Mouse (Mus musculus): ENCODE measurements at regions not wholly inside any gene's neighbourhood (a gene's known extent, or its start where the extent isn't known, plus 50 kb on each side); places are given as distances from the start of the nearest gene placed in this dataset.

- Histone ChIP-seq H3K27ac (ENCODE audit: insufficient read depth, low read depth) (no peak overlapping the region), H3K27me3 (replicated peaks) (no peaks in the 10 kb centered on the region), H3K36me3 (replicated peaks in 1 of 2; ENCODE audit: control insufficient read depth in 1 of 2, insufficient read depth in 1 of 2, low read length in 1 of 2) (no peaks in the 10 kb centered on the region), H3K4me1 (ENCODE audit: control insufficient read depth in 1 of 2, insufficient read depth in 2 of 2) (peaks cover 0 to 3% of the 10 kb centered on the region in 2 experiments; a peak in 2 of 4 replicates), H3K4me2 (ENCODE audit: insufficient read depth, low read depth, poor library complexity, severe bottlenecking) (no peak overlapping the region), H3K79me2 (replicated peaks; ENCODE audit: control insufficient read depth, extremely low read depth, insufficient read depth, poor library complexity, severe bottlenecking) (no peaks in the 10 kb centered on the region), H3K9me3 (replicated peaks; ENCODE audit: low read length) (no peaks in the 10 kb centered on the region), H3K4me3 (replicated peaks in 1 of 3; ENCODE audit: low read depth in 2 of 3, low read length in 2 of 3, poor library complexity in 1 of 3) (no peak overlapping the region), H3K9ac (ENCODE audit: insufficient read depth, low read depth) (no peak overlapping the region)
- in situ Hi-C loops (cut with MboI; ENCODE audit: low pct_ligation_motif_present, low pct_unique_long_range_greater_than_20kb, low sequenced_read_pairs) (no loop called here), dilution Hi-C loops (cut with MboI; ENCODE audit: extremely low pct_ligation_motif_present, extremely low pct_unique_long_range_greater_than_20kb, low sequenced_read_pairs) (no loop called here)
- DNase-seq (ENCODE audit: extremely low read depth), result no peak
- no peak for TF ChIP-seq MAZ (IDR thresholded peaks at IDR 0.05; ENCODE audit: low read depth, low read length)
- TF ChIP-seq IRF4 (IDR thresholded peaks at IDR 0.05; ENCODE audit: low read depth, low read length), result no peak
- no peak for TF ChIP-seq JUND (conservative IDR thresholded peaks at IDR 0.05; ENCODE audit: low read depth, low read length)
- no peak for TF ChIP-seq MEF2A (IDR thresholded peaks at IDR 0.05; ENCODE audit: borderline replicate concordance, low read depth, low read length)
- TF ChIP-seq KAT2A (IDR thresholded peaks at IDR 0.05; ENCODE audit: insufficient replicate concordance, low read length), result no peak
- TF ChIP-seq CHD1 (IDR thresholded peaks at IDR 0.05; ENCODE audit: low read depth, low read length), result no peak
- no peak for TF ChIP-seq ZC3H11A (IDR thresholded peaks at IDR 0.05; ENCODE audit: low read depth, low read length)
- no peak for TF ChIP-seq BHLHE40 (IDR thresholded peaks at IDR 0.05; ENCODE audit: low read depth, low read length)
- no peak for TF ChIP-seq CTCF (conservative IDR thresholded peaks at IDR 0.05 in 1 of 2, IDR thresholded peaks at IDR 0.05 in 1 of 2; ENCODE audit: low read depth in 2 of 2, low read length in 2 of 2)
Measured at GRCm38 (mm10) chr16:95637850-95638249, 51.5 kb upstream of the Erg start.

GRCm38 (mm10) chr16:95636615-95637014 is 50.2 kb upstream of the Erg start:
- dilution Hi-C loops (cut with MboI; ENCODE audit: extremely low pct_ligation_motif_present, extremely low pct_unique_long_range_greater_than_20kb, low sequenced_read_pairs) (no loop called here), in situ Hi-C loops (cut with MboI; ENCODE audit: low pct_ligation_motif_present, low pct_unique_long_range_greater_than_20kb, low sequenced_read_pairs) (no loop called here)
- no peak for DNase-seq (ENCODE audit: extremely low read depth)
- no peak overlapping the region for H3K9ac ChIP-seq (ENCODE audit: insufficient read depth, low read depth)
- no peaks in the 10 kb centered on the region for H3K79me2 ChIP-seq (replicated peaks; ENCODE audit: control insufficient read depth, extremely low read depth, insufficient read depth, poor library complexity, severe bottlenecking)
- no peak overlapping the region for H3K27ac ChIP-seq (ENCODE audit: insufficient read depth, low read depth)
- H3K36me3 ChIP-seq (replicated peaks in 1 of 2; ENCODE audit: control insufficient read depth in 1 of 2, insufficient read depth in 1 of 2, low read length in 1 of 2), result no peaks in the 10 kb centered on the region
- H3K4me3 ChIP-seq (replicated peaks in 1 of 3; ENCODE audit: low read depth in 2 of 3, low read length in 2 of 3, poor library complexity in 1 of 3), result no peak overlapping the region
- no peaks in the 10 kb centered on the region for H3K27me3 ChIP-seq (replicated peaks)
- no peak overlapping the region for H3K4me2 ChIP-seq (ENCODE audit: insufficient read depth, low read depth, poor library complexity, severe bottlenecking)
- no peaks in the 10 kb centered on the region for H3K9me3 ChIP-seq (replicated peaks; ENCODE audit: low read length)
- no peak for TF ChIP-seq ZNF384 (IDR thresholded peaks at IDR 0.05; ENCODE audit: low read depth, low read length)
- H3K4me1 ChIP-seq (ENCODE audit: control insufficient read depth in 1 of 2, insufficient read depth in 2 of 2), result peaks cover 2 to 14% of the 10 kb centered on the region in 2 experiments
